Mouse (Mus musculus) kidney, postnatal 14 days (tissue): Measurements from ENCODE around the gene Timm10.

Experiments used
- DNase-seq: peaks from one replicate; pipeline ENCODE4 v3.0.0; 2022; ENCODE audit warnings: mixed read lengths

Gene Timm10

GRCm38 (mm10) chr2:84822552-84822951, 4.2 kb upstream of the Timm10 start, which contains the start of gene Smtnl1:
TSS of gene Smtnl1 (minus strand) at chr2:84822652.
- DNase-seq = no peak

GRCm38 (mm10) chr2:84823237-84823636, 3.6 kb upstream of the Timm10 start:
- DNase-seq = no peak

GRCm38 (mm10) chr2:84827283-84827920, 605 bp downstream of the Timm10 start:
- peak; percentile 40 for DNase-seq

- DNase-seq = peak; percentile 91
Measured at GRCm38 (mm10) chr2:84831666-84832391, 5.0 kb downstream of the Timm10 start.

- DNase-seq = no peak
Measured at GRCm38 (mm10) chr2:84837107-84837506, 10.3 kb downstream of the Timm10 start.

GRCm38 (mm10) chr2:84837817-84838592, 11.2 kb downstream of the Timm10 start:
- DNase-seq = no peak

- DNase-seq = no peak
Measured at GRCm38 (mm10) chr2:84838593-84838949, 11.8 kb downstream of the Timm10 start, which contains the start of gene Slc43a1. TSS of gene Slc43a1 (plus strand) at chr2:84838850.

GRCm38 (mm10) chr2:84838993-84839980, 12.5 kb downstream of the Timm10 start:
- peak; percentile 28 for DNase-seq

GRCm38 (mm10) chr2:84840016-84840747, 13.4 kb downstream of the Timm10 start:
- DNase-seq = peak; percentile 81

GRCm38 (mm10) chr2:84840748-84841563, 14.2 kb downstream of the Timm10 start:
- no peak for DNase-seq

- no peak for DNase-seq
Measured at GRCm38 (mm10) chr2:84841905-84842304, 15.1 kb downstream of the Timm10 start.

- DNase-seq = no peak
Measured at GRCm38 (mm10) chr2:84843654-84844053, 16.9 kb downstream of the Timm10 start.

GRCm38 (mm10) chr2:84845226-84845625, 18.4 kb downstream of the Timm10 start:
- DNase-seq = no peak

GRCm38 (mm10) chr2:84850407-84851129, 23.8 kb downstream of the Timm10 start:
- DNase-seq = no peak

- DNase-seq = peak; percentile 82
Measured at GRCm38 (mm10) chr2:84851130-84852040, 24.6 kb downstream of the Timm10 start.

GRCm38 (mm10) chr2:84855732-84856131, 28.9 kb downstream of the Timm10 start:
- DNase-seq = peak; percentile 66

GRCm38 (mm10) chr2:84858551-84858950, 31.8 kb downstream of the Timm10 start:
- no peak for DNase-seq

- DNase-seq = no peak
Measured at GRCm38 (mm10) chr2:84859991-84860780, 33.4 kb downstream of the Timm10 start.
